Mouse (Mus musculus): ENCODE results near the gene Mgst2. TPM values are rescaled to one million over a fixed set of nuclear protein-coding genes. Genes with fewer than 3 reads are reported as not detected.

Mgst2 gene
- polyA plus RNA-seq, 1 experiment from 2014 or later: 33.3 TPM

- ATAC-seq: no peak
- Histone ChIP-seq H3K27me3 (replicated peaks) (no peaks in the 10 kb centered on the region), H3K36me3 (0 out of 2 replicates have a peak, but pooled peaks cover 5% of the 10 kb centered on the region), H3K9ac (no peak overlapping the region), H3K4me2 (replicated peaks) (no peak overlapping the region), H3K4me1 (replicated peaks) (no peaks in the 10 kb centered on the region), H3K9me3 (no peaks in the 10 kb centered on the region), H3K27ac (no peak overlapping the region), H3K4me3 (replicated peaks) (no peak overlapping the region)
- WGBS: 79% methylated on average over 6 of the region's 6 CpGs
Observed at GRCm38 (mm10) chr3:51686316-51686715, 26.2 kb downstream of the Mgst2 start.

GRCm38 (mm10) chr3:51686791-51687190, 26.6 kb downstream of the Mgst2 start:
- no peak for ATAC-seq
- H3K4me3 ChIP-seq (replicated peaks): no peak overlapping the region
- no peaks in the 10 kb centered on the region for H3K27me3 ChIP-seq (replicated peaks)
- H3K27ac ChIP-seq: no peak overlapping the region
- 78% methylated on average over 6 of the region's 6 CpGs for WGBS
- no peaks in the 10 kb centered on the region for H3K4me1 ChIP-seq (replicated peaks)
- H3K9me3 ChIP-seq: no peaks in the 10 kb centered on the region
- H3K4me2 ChIP-seq (replicated peaks): no peak overlapping the region
- no peak overlapping the region for H3K9ac ChIP-seq
- 0 out of 2 replicates have a peak, but pooled peaks cover 5% of the 10 kb centered on the region for H3K36me3 ChIP-seq

GRCm38 (mm10) chr3:51688725-51689124, 28.6 kb downstream of the Mgst2 start:
- Histone ChIP-seq H3K27ac (no peak overlapping the region), H3K36me3 (0 out of 2 replicates have a peak, but pooled peaks cover 5% of the 10 kb centered on the region)
- no peak for ATAC-seq

GRCm38 (mm10) chr3:51693196-51693595, 33.0 kb downstream of the Mgst2 start:
- Histone ChIP-seq H3K9me3 (no peaks in the 10 kb centered on the region), H3K4me2 (replicated peaks) (no peak overlapping the region), H3K36me3 (0 out of 2 replicates have a peak, but pooled peaks cover 5% of the 10 kb centered on the region), H3K4me1 (replicated peaks) (no peaks in the 10 kb centered on the region), H3K27me3 (replicated peaks) (no peaks in the 10 kb centered on the region), H3K27ac (no peak overlapping the region), H3K9ac (no peak overlapping the region), H3K4me3 (replicated peaks) (no peak overlapping the region)
- no peak for ATAC-seq
- WGBS: 90% methylated on average over 10 of the region's 10 CpGs

More at GRCm38 (mm10) chr3:51688725-51689124, 28.6 kb downstream of the Mgst2 start:
- Histone ChIP-seq H3K4me3 (replicated peaks) (no peak overlapping the region), H3K4me1 (replicated peaks) (no peaks in the 10 kb centered on the region), H3K27me3 (replicated peaks) (no peaks in the 10 kb centered on the region), H3K4me2 (replicated peaks) (no peak overlapping the region), H3K9ac (no peak overlapping the region), H3K9me3 (no peaks in the 10 kb centered on the region)
- 84% methylated on average over 8 of the region's 8 CpGs for WGBS

- H3K4me1 ChIP-seq (replicated peaks): no peaks in the 10 kb centered on the region; the same call in 1 of the 2 replicates
- no peaks in the 10 kb centered on the region for H3K9me3 ChIP-seq
- 87% methylated on average over 14 of the region's 14 CpGs for WGBS
- no peak overlapping the region for H3K9ac ChIP-seq
- H3K4me2 ChIP-seq (replicated peaks): no peak overlapping the region
- H3K36me3 ChIP-seq: 0 out of 2 replicates have a peak, but pooled peaks cover 4% of the 10 kb centered on the region
- no peak for ATAC-seq
- no peaks in the 10 kb centered on the region for H3K27me3 ChIP-seq (replicated peaks)
- no peak overlapping the region for H3K27ac ChIP-seq
- no peak overlapping the region for H3K4me3 ChIP-seq (replicated peaks)
Observed at GRCm38 (mm10) chr3:51694576-51694975, 34.4 kb downstream of the Mgst2 start.

- no peak overlapping the region for H3K9ac ChIP-seq
- ATAC-seq: peak; percentile 51
- H3K27me3 ChIP-seq (replicated peaks): no peaks in the 10 kb centered on the region
- peaks cover 5% of the 10 kb centered on the region for H3K4me1 ChIP-seq (replicated peaks)
- H3K4me2 ChIP-seq (replicated peaks): no peak overlapping the region
- H3K9me3 ChIP-seq: no peaks in the 10 kb centered on the region
- WGBS: 62% methylated on average over 3 of the region's 3 CpGs
- peak overlapping the region; percentile 36; the same call in 1 of the 2 replicates for H3K27ac ChIP-seq
- no peaks in the 10 kb centered on the region for H3K36me3 ChIP-seq
- no peak overlapping the region for H3K4me3 ChIP-seq (replicated peaks)
Observed at GRCm38 (mm10) chr3:51695713-51696112, 35.6 kb downstream of the Mgst2 start.

GRCm38 (mm10) chr3:51697931-51698330, 37.8 kb downstream of the Mgst2 start:
- WGBS: 93% methylated on average over 3 of the region's 3 CpGs
- no peak overlapping the region for H3K9ac ChIP-seq
- H3K27me3 ChIP-seq (replicated peaks): no peaks in the 10 kb centered on the region
- no peaks in the 10 kb centered on the region for H3K36me3 ChIP-seq
- no peaks in the 10 kb centered on the region for H3K9me3 ChIP-seq
- H3K4me1 ChIP-seq (replicated peaks): peaks cover 18% of the 10 kb centered on the region
- H3K4me2 ChIP-seq (replicated peaks): no peak overlapping the region
- H3K4me3 ChIP-seq (replicated peaks): no peak overlapping the region
- H3K27ac ChIP-seq: no peak overlapping the region
- no peak for ATAC-seq

- Histone ChIP-seq H3K4me3 (replicated peaks) (no peak overlapping the region), H3K9me3 (no peaks in the 10 kb centered on the region), H3K4me1 (replicated peaks) (peaks cover 18% of the 10 kb centered on the region), H3K4me2 (replicated peaks) (no peak overlapping the region), H3K27ac (no peak overlapping the region), H3K27me3 (replicated peaks) (no peaks in the 10 kb centered on the region), H3K36me3 (no peaks in the 10 kb centered on the region), H3K9ac (no peak overlapping the region)
- peak; percentile 54; the same call in 1 of the 2 replicates for ATAC-seq
- 41% methylated on average over 4 of the region's 4 CpGs for WGBS
Observed at GRCm38 (mm10) chr3:51700123-51700522, 40.0 kb downstream of the Mgst2 start.

GRCm38 (mm10) chr3:51700731-51701280, 40.6 kb downstream of the Mgst2 start:
- peak overlapping the region; percentile 31 for H3K4me3 ChIP-seq (replicated peaks)
- no peak overlapping the region for H3K27ac ChIP-seq
- 23% methylated on average over 15 of the region's 15 CpGs for WGBS
- H3K9ac ChIP-seq: peak overlapping the region; percentile 20; the same call in 1 of the 2 replicates
- H3K36me3 ChIP-seq: no peaks in the 10 kb centered on the region
- H3K4me1 ChIP-seq (replicated peaks): peaks cover 18% of the 10 kb centered on the region
- no peaks in the 10 kb centered on the region for H3K9me3 ChIP-seq
- H3K4me2 ChIP-seq (replicated peaks): peak overlapping the region; percentile 70
- H3K27me3 ChIP-seq (replicated peaks): no peaks in the 10 kb centered on the region
- no peak for ATAC-seq

- H3K9me3 ChIP-seq: no peaks in the 10 kb centered on the region
- WGBS: under 1% methylated on average over 27 of the region's 27 CpGs
Observed at GRCm38 (mm10) chr3:51701281-51701751, 41.2 kb downstream of the Mgst2 start.

GRCm38 (mm10) chr3:51701950-51702349, 41.8 kb downstream of the Mgst2 start:
- Histone ChIP-seq H3K27ac (peak overlapping the region; percentile 48; the same call in 1 of the 2 replicates), H3K4me3 (replicated peaks) (peak overlapping the region; percentile 31), H3K4me1 (replicated peaks) (peaks cover 18% of the 10 kb centered on the region), H3K9me3 (no peaks in the 10 kb centered on the region), H3K9ac (peak overlapping the region; percentile 20; the same call in 1 of the 2 replicates), H3K27me3 (replicated peaks) (no peaks in the 10 kb centered on the region), H3K36me3 (no peaks in the 10 kb centered on the region), H3K4me2 (replicated peaks) (peak overlapping the region; percentile 70)
- WGBS: 19% methylated on average over 13 of the region's 13 CpGs
- peak; percentile 48 for ATAC-seq

More at GRCm38 (mm10) chr3:51701281-51701751, 41.2 kb downstream of the Mgst2 start:
- peak overlapping the region; percentile 48; the same call in 1 of the 2 replicates for H3K27ac ChIP-seq
- H3K36me3 ChIP-seq: no peaks in the 10 kb centered on the region
- peak overlapping the region; percentile 31 for H3K4me3 ChIP-seq (replicated peaks)
- peak overlapping the region; percentile 20 for H3K9ac ChIP-seq
- H3K27me3 ChIP-seq (replicated peaks): no peaks in the 10 kb centered on the region
- H3K4me1 ChIP-seq (replicated peaks): peaks cover 18% of the 10 kb centered on the region
- peak; percentile 92 for ATAC-seq
- peak overlapping the region; percentile 70 for H3K4me2 ChIP-seq (replicated peaks)

GRCm38 (mm10) chr3:51702701-51703286, 42.6 kb downstream of the Mgst2 start:
- no peak overlapping the region for H3K9ac ChIP-seq
- H3K27ac ChIP-seq: no peak overlapping the region
- WGBS: 86% methylated on average over 8 of the region's 8 CpGs
- H3K36me3 ChIP-seq: no peaks in the 10 kb centered on the region
- peaks cover 19% of the 10 kb centered on the region for H3K4me1 ChIP-seq (replicated peaks)
- no peak overlapping the region for H3K4me2 ChIP-seq (replicated peaks)
- no peak overlapping the region for H3K4me3 ChIP-seq (replicated peaks)
- no peaks in the 10 kb centered on the region for H3K27me3 ChIP-seq (replicated peaks)
- no peak for ATAC-seq
- H3K9me3 ChIP-seq: no peaks in the 10 kb centered on the region

Measured in intestine, embryonic 15.5 days (tissue).